Mouse (Mus musculus) liver, adult (tissue): Measurements from ENCODE around the gene Fam114a1.
A peak's percentile ranks its signal among the peaks of the same experiment; 100 is the strongest.

ENCODE experiments used
- GATA4 ChIP-seq: IDR thresholded peaks from 2 replicates; pipeline ENCODE4 v1.6.1; 2014; ENCODE audit warnings: mild to moderate bottlenecking, low read length; ENCODE audit not compliant: insufficient replicate concordance

The Fam114a1 gene

DNA sequence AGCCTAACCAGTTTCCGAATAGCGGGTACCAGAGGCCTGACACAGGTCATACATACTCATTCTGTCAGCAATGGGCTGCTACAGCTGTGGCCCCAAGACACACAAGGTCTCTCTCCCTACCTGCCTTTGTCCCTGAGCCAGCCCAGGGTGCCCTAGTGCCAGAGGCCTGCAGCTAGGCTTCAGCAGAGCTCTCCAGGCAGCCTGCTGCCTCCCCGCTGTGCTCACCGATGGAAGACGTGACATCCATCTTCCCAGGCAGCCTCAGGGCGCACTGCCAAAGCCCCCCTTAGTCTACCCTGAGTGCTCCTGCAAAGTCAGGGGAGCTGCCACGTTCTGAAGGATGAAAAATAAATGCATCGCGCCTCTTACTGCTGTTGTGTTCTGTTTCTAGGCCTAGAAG lies 58.1 kb downstream of the Fam114a1 start:
- TF ChIP-seq GATA4, result no peak

DNA sequence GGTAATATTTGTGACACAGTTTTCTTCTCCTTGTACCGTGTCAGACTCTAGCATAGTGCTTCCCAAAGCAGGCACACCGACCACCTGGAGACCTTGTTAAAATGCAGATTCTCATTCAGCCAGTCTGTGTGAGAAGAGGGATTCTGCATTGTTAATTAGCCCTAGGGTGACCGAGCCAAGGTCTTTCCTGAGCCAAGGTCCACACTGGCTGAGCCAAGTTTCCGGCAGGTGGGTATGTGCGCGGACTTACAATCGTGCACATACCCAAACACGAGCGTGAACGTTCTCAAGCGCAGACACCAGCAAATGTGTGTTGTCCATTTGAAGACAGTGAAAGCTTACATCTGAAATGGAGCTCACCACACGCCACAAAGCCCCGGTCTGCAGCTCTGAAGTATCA lies 66.7 kb downstream of the Fam114a1 start:
- TF ChIP-seq GATA4, result no peak

GRCm38 (mm10) chr5:65038305-65038704 lies 68.4 kb downstream of the Fam114a1 start:
- TF ChIP-seq GATA4, result no peak

DNA sequence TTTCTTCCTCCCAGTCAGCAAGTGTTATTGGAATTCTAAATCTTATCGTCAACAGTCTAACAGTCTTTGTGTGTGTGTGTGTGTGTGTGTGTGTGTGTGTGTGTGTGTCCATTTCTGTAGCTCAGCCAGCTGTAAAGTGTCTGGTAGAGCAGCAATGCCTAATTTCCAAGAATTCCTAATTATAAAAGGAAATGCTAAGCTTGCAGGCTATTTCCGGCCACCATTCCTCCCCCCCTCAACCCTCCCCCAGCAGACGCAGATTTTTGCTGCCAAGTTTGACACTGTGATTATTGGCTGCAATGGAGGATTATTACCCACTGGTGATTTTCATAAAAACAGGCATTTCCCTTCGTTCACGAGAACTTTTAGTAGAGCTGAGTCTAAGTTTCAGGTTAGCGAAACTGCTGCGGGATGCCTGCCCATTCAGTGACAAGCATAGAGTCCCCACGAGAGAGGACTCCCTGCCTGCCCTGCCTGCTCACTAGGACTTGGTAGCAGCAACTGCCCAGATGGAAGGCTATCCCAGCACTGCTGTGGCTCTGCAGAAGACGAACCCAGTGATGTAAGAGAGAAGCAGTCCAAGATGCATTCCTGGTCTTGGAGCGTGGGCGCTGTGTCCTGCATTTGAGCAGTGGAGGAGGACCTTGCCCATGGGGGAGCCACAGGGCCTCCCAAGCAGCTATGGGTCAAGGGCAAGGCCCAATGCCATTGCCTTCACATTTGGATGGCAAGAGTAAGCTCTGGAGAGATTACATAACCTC lies 69.1 kb downstream of the Fam114a1 start:
- TF ChIP-seq GATA4, result peak; percentile 62; the same call in 1 of the 2 replicates

DNA sequence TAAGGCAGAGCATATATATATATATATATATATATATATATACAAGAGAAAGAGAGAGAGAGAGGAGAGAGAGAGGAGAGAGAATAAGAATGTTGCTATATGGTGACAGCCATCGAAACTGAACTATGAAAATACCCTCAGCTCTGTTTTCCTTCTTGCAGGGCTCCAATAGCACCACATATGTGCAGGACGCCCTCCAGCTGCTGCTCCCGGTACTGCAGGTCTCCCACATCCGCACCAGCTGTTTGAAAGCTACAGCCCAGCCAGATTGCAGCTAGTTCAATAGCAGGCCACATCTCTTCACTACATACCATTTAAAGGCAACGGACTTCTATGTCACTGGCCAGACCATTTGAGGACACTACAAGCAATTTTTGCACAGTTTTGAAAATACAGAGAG lies 70.6 kb downstream of the Fam114a1 start:
- no peak for TF ChIP-seq GATA4

- no peak for TF ChIP-seq GATA4
Measured at GRCm38 (mm10) chr5:65043407-65043895, 73.6 kb downstream of the Fam114a1 start.

DNA sequence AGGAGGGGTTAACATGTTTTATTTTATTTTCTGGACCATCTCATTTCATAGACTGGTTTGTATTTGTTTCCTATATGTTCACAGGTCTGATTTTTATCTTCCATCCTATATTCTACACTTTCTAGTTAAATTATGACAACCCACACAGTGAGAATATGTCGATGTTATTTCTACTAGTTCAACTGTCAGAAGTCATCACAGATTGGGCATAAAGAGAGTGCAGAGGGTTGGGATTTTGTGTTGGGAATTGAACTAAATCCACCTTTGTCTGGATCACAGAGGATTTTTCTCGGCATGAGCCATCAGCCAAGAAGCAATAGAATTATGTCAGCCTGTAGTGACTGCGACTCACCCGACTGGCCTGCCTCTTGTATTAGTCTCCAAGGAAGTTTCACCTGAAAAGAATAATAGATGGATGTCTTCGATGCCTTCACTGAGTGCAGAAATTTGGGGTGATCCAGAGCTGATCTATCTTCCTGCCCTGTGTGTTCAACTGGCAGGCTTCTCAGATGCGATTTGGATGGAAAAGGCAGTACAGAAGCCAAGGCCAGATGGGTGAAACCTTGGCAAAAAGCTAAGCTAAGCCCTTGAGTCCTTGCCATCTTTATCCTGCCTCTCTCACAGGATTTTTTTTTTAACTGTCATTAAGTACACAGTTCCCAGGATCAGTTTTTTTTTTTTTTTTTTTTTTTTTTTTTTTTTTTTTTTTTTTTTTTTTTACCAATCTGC lies 75.9 kb downstream of the Fam114a1 start:
- no peak for TF ChIP-seq GATA4

- no peak for TF ChIP-seq GATA4
Measured at GRCm38 (mm10) chr5:65046442-65047284, 76.8 kb downstream of the Fam114a1 start.

DNA sequence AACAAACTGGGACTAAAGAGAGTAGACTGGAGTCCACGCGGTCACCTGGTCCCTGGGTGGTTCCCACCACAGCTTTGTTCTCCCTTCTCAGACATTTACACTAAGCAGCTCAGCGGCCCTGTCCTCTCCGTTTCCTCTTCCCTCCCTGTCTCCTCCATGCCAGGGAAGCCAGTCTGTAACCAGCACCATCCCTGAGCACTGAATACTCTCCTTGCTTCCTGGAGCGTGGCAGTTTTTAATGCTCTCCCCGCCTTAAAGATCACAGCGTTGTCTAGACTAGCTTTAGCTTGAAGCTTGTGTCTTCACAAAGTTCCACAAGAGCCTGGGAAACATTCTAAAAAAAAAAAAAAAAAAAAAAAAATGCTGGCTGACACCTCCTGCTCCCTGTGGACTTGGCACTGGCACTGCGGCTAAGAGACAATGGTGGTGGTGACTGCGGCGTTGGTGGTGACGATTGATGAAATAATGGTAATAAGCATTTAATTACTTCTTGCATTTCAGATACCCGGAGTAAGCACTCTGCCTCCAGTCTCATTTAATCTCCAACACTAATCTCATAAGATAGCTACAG lies 77.5 kb downstream of the Fam114a1 start:
- no peak for TF ChIP-seq GATA4

DNA sequence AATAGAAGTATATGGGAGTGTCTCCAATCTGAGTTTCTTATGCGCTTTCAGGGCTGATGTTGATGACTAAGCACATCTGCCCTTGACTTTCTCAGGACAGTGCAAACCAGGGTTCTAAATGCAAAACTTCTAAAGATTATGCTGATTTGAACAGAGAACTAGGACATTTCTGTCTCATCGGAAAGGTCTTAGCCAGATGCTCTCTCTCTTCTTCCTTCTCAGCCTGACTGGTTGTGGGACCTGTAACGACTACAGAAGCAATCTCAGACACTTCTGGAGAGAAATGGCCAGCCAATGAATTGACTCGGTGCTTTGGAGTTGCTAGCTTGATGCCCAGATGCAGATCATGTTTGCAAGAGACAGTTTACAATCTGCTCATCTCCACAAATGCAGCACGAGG lies 80.0 kb downstream of the Fam114a1 start:
- no peak for TF ChIP-seq GATA4

- TF ChIP-seq GATA4, result no peak
Measured at GRCm38 (mm10) chr5:65051513-65051912, 81.6 kb downstream of the Fam114a1 start.

- no peak for TF ChIP-seq GATA4
Measured at GRCm38 (mm10) chr5:65057596-65057995, 87.7 kb downstream of the Fam114a1 start.

- no peak for TF ChIP-seq GATA4
Measured at GRCm38 (mm10) chr5:65059806-65060205, 89.9 kb downstream of the Fam114a1 start.

- no peak for TF ChIP-seq GATA4
Measured at GRCm38 (mm10) chr5:65062236-65062635, 92.4 kb downstream of the Fam114a1 start.

GRCm38 (mm10) chr5:65063266-65063665 lies 93.4 kb downstream of the Fam114a1 start:
- TF ChIP-seq GATA4, result no peak
